Mouse (Mus musculus): ENCODE measurements around the gene Gtf2i.

GRCm38 (mm10) chr5:134352527-134353001 lies 38.0 kb upstream of the Gtf2i start:
- no peak for TF ChIP-seq POLR2A (IDR thresholded peaks at IDR 0.05; ENCODE audit: low read depth, low read length)
- no peak for TF ChIP-seq CTCF (IDR thresholded peaks at IDR 0.05; ENCODE audit: extremely low read depth, insufficient read depth, insufficient read length, insufficient replicate concordance)
